Mouse (Mus musculus) limb, embryonic 14.5 days (tissue): ENCODE measurements around the gene Disp3. TPM values are rescaled to one million over a fixed set of nuclear protein-coding genes. Genes with fewer than 3 reads are reported as not detected.
A peak's percentile ranks its signal among the peaks of the same experiment; 100 is the strongest.

Experiments
- ATAC-seq: fragments of 200-750 bp; cut with Nextera tagmentation; 2 replicates; pipeline ENCODE4 v1.8.0; 2017; ENCODE audit warnings: low read depth, moderate number of reproducible peaks, moderate TSS enrichment; ENCODE audit not compliant: low FRiP score
- DNase-seq: peaks from one replicate; pipeline ENCODE4 v3.0.0-alpha.2; 2015; ENCODE audit warnings: low spot score
- H3K27ac ChIP-seq: fragments of 300-500 bp; sonication (generic); replicated peaks from 2 replicates; pipeline ENCODE4 v1.5.1; 2014; ENCODE audit warnings: low read depth, mild to moderate bottlenecking, low read length, moderate library complexity, mixed read lengths
- H3K27me3 ChIP-seq: fragments of 300-500 bp; sonication (generic); 2 replicates; pipeline ENCODE4 v1.6.1; 2014; ENCODE audit warnings: low read length, mixed read lengths; ENCODE audit not compliant: control insufficient read depth, insufficient read depth
- H3K36me3 ChIP-seq: fragments of 300-500 bp; sonication (generic); 2 replicates; pipeline ENCODE4 v1.6.1; 2014; ENCODE audit warnings: mild to moderate bottlenecking, low read length, moderate library complexity, mixed read lengths; ENCODE audit not compliant: control insufficient read depth, insufficient read depth
- H3K4me1 ChIP-seq: fragments of 300-500 bp; sonication (generic); 2 replicates; pipeline ENCODE4 v1.6.1; 2014; ENCODE audit warnings: antibody characterized with exemption, low read length, mixed read lengths; ENCODE audit not compliant: control insufficient read depth, insufficient read depth
- H3K4me2 ChIP-seq: fragments of 300-500 bp; sonication (generic); replicated peaks from 2 replicates; pipeline ENCODE4 v1.6.1; 2014; ENCODE audit warnings: low read depth, mild to moderate bottlenecking, low read length, moderate library complexity; ENCODE audit not compliant: severe bottlenecking
- H3K4me3 ChIP-seq: fragments of 300-500 bp; sonication (generic); replicated peaks from 2 replicates; pipeline ENCODE4 v1.5.1; 2014; ENCODE audit warnings: low read length
- H3K9ac ChIP-seq: fragments of 300-500 bp; sonication (generic); 2 replicates; pipeline ENCODE4 v1.6.1; 2014; ENCODE audit warnings: mild to moderate bottlenecking, low read depth, low read length, moderate library complexity; ENCODE audit not compliant: severe bottlenecking
- H3K9me3 ChIP-seq: fragments of 300-500 bp; sonication (generic); 2 replicates; pipeline ENCODE4 v1.6.1; 2016; ENCODE audit warnings: low read length; ENCODE audit not compliant: control insufficient read depth
- POLR2A ChIP-seq: fragments of 200-500 bp; IDR thresholded peaks from 2 replicates; pipeline ENCODE4 v1.8.0; 2012; ENCODE audit warnings: inconsistent platforms, mild to moderate bottlenecking, moderate library complexity, borderline replicate concordance; ENCODE audit not compliant: insufficient read depth, insufficient read length; ENCODE audit errors: extremely low read depth
- WGBS: fragments of 180-500 bp; shearing (Covaris S2); extraction: QIAGEN DNeasy Blood & Tissue Kit; methylation state at CpG from one replicate; pipeline ENCODE4 v1.1.7; 2014; 5-methylcytosine and 5-hydroxymethylcytosine counted together
- polyA plus RNA-seq, 2 experiments: library from polyadenylated mRNA; depleted of rRNA in 1 of 2; stranded (reverse) in 1 of 2; unstranded in 1 of 2; fragments of >200 nt; fragmentation: Nextera tagmentation in 1 of 2; extraction: Ambion mirVana in 1 of 2; gene quantifications; 2 replicates each; pipeline versions ENCODE4 v1.2.1 to v1.2.3; 2012 to 2014

Gene Disp3
- polyA plus RNA-seq, 2 experiments: 0.34 to 0.47 TPM

- WGBS: 42% methylated on average over 2 of the region's 2 CpGs
- DNase-seq (no peak), ATAC-seq (no peak)
- Histone ChIP-seq H3K9me3 (no peaks in the 10 kb centered on the region), H3K4me3 (no peak overlapping the region), H3K27ac (no peak overlapping the region), H3K36me3 (no peaks in the 10 kb centered on the region), H3K4me2 (no peak overlapping the region), H3K27me3 (peaks cover 25% of the 10 kb centered on the region), H3K9ac (no peak overlapping the region), H3K4me1 (peaks cover 3% of the 10 kb centered on the region; the same call in 1 of the 2 replicates)
- TF ChIP-seq POLR2A: no peak
These were observed 3.3 kb upstream of the Disp3 start for GRCm38 (mm10) chr4:148291080-148291479.

- no peak overlapping the region for H3K9ac ChIP-seq
- peak overlapping the region; percentile 56 for H3K4me2 ChIP-seq
- H3K4me1 ChIP-seq: peaks cover 3% of the 10 kb centered on the region; the same call in 1 of the 2 replicates
- peak overlapping the region; percentile 34 for H3K4me3 ChIP-seq
- peak; percentile 73; the same call in 1 of the 2 replicates for ATAC-seq
- no peaks in the 10 kb centered on the region for H3K36me3 ChIP-seq
- H3K27me3 ChIP-seq: peaks cover 27% of the 10 kb centered on the region
- TF ChIP-seq POLR2A: no peak
- 3% methylated on average over 17 of the region's 32 CpGs for WGBS
- peak; percentile 58 for DNase-seq
- no peak overlapping the region for H3K27ac ChIP-seq
- no peaks in the 10 kb centered on the region for H3K9me3 ChIP-seq
These were observed 337 bp upstream of the Disp3 start for GRCm38 (mm10) chr4:148288055-148288549.

GRCm38 (mm10) chr4:148287041-148287440 lies 724 bp downstream of the Disp3 start:
- 3% methylated on average over 20 of the region's 20 CpGs for WGBS
- no peak overlapping the region for H3K27ac ChIP-seq
- H3K9ac ChIP-seq: no peak overlapping the region

GRCm38 (mm10) chr4:148286226-148287031 lies 1.3 kb downstream of the Disp3 start:
- Histone ChIP-seq H3K27ac (no peak overlapping the region), H3K4me3 (no peak overlapping the region), H3K4me2 (no peak overlapping the region), H3K36me3 (no peaks in the 10 kb centered on the region), H3K4me1 (peaks cover 3% of the 10 kb centered on the region; the same call in 1 of the 2 replicates), H3K27me3 (peaks cover 27% of the 10 kb centered on the region), H3K9me3 (no peaks in the 10 kb centered on the region), H3K9ac (no peak overlapping the region)
- ATAC-seq (no peak), DNase-seq (peak; percentile 78)
- 16% methylated on average over 21 of the region's 22 CpGs for WGBS
- no peak for TF ChIP-seq POLR2A

More at GRCm38 (mm10) chr4:148287041-148287440, 724 bp downstream of the Disp3 start:
- Histone ChIP-seq H3K4me3 (no peak overlapping the region; the same call in 1 of the 2 replicates), H3K4me1 (peaks cover 3% of the 10 kb centered on the region; the same call in 1 of the 2 replicates), H3K27me3 (peaks cover 27% of the 10 kb centered on the region), H3K9me3 (no peaks in the 10 kb centered on the region), H3K4me2 (no peak overlapping the region), H3K36me3 (no peaks in the 10 kb centered on the region)
- TF ChIP-seq POLR2A: no peak
- no peak for DNase-seq
- ATAC-seq: no peak

DNA sequence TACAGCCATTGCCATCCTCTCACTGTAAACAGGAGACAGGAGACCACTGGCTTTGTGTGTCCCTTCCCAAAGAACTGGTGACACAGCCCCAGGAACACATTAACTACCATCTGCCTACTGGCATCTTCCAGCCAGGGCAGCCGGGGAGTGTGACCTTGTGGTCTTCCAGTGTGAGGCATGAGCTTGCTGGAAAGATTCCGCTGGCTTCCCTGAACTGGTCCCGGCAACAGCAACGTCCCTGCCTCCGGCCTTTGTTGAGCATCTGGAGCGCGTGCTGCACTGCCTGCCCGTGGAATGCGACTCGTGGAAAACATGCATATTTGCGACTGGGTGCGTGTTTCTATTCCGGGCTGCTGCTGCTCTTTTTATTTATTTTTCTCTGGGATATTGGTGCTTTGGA lies 3.5 kb downstream of the Disp3 start:
- DNase-seq (no peak), ATAC-seq (no peak)
- peaks cover 27% of the 10 kb centered on the region for H3K27me3 ChIP-seq

More for the DNA sequence above, 3.5 kb downstream of the Disp3 start:
- no peak overlapping the region for H3K4me2 ChIP-seq
- H3K27ac ChIP-seq: no peak overlapping the region
- no peak overlapping the region for H3K9ac ChIP-seq
- peaks cover 3% of the 10 kb centered on the region; the same call in 1 of the 2 replicates for H3K4me1 ChIP-seq
- WGBS: 45% methylated on average over 13 of the region's 13 CpGs
- no peaks in the 10 kb centered on the region for H3K36me3 ChIP-seq
- no peak for TF ChIP-seq POLR2A
- H3K4me3 ChIP-seq: no peak overlapping the region
- no peaks in the 10 kb centered on the region for H3K9me3 ChIP-seq
